Mouse (Mus musculus): ENCODE results near the gene Pigm. TPM values are rescaled to one million over a fixed set of nuclear protein-coding genes. Genes with fewer than 3 reads are reported as not detected.

Pigm gene
- total and polyA plus RNA-seq, 2 experiments from 2014 or later, result 2.7 to 14.7 TPM

- Histone ChIP-seq H3K9me3 (ENCODE audit: low read length) (no peaks in the 10 kb centered on the region), H3K36me3 (ENCODE audit: insufficient read depth, low read length) (no peaks in the 10 kb centered on the region), H3K27ac (no peak overlapping the region), H3K4me2 (ENCODE audit: low read depth, low read length) (no peak overlapping the region), H3K27me3 (ENCODE audit: insufficient read depth, low read length) (no peaks in the 10 kb centered on the region), H3K9ac (replicated peaks; ENCODE audit: low read length) (no peak overlapping the region), H3K4me3 (ENCODE audit: low read length) (no peak overlapping the region), H3K4me1 (ENCODE audit: insufficient read depth, low read length) (no peaks in the 10 kb centered on the region)
- no peak for ATAC-seq
- DNase-seq (ENCODE audit: low spot score), result no peak
- 79% methylated on average over 3 of the region's 3 CpGs for WGBS
- TF ChIP-seq CTCF (IDR thresholded peaks at IDR 0.05; ENCODE audit: low read depth), result no peak
Observed at GRCm38 (mm10) chr1:172418642-172419041, 42.3 kb downstream of the Pigm start.

- Histone ChIP-seq H3K27ac (no peak overlapping the region), H3K4me2 (ENCODE audit: low read depth, low read length) (no peak overlapping the region), H3K9me3 (ENCODE audit: low read length) (no peaks in the 10 kb centered on the region), H3K4me1 (ENCODE audit: insufficient read depth, low read length) (no peaks in the 10 kb centered on the region), H3K27me3 (ENCODE audit: insufficient read depth, low read length) (no peaks in the 10 kb centered on the region), H3K4me3 (ENCODE audit: low read length) (no peak overlapping the region), H3K9ac (replicated peaks; ENCODE audit: low read length) (no peak overlapping the region), H3K36me3 (ENCODE audit: insufficient read depth, low read length) (no peaks in the 10 kb centered on the region)
- DNase-seq (ENCODE audit: low spot score) (no peak), ATAC-seq (no peak)
- TF ChIP-seq CTCF (IDR thresholded peaks at IDR 0.05; ENCODE audit: low read depth), result no peak
- WGBS, result 90% methylated on average over 6 of the region's 6 CpGs
Observed at GRCm38 (mm10) chr1:172420181-172420580, 43.8 kb downstream of the Pigm start.

GRCm38 (mm10) chr1:172423393-172423792, 47.0 kb downstream of the Pigm start:
- Histone ChIP-seq H3K9me3 (ENCODE audit: low read length) (no peaks in the 10 kb centered on the region), H3K27me3 (ENCODE audit: insufficient read depth, low read length) (no peaks in the 10 kb centered on the region), H3K4me2 (ENCODE audit: low read depth, low read length) (no peak overlapping the region), H3K4me3 (ENCODE audit: low read length) (no peak overlapping the region), H3K27ac (no peak overlapping the region), H3K4me1 (ENCODE audit: insufficient read depth, low read length) (no peaks in the 10 kb centered on the region), H3K9ac (replicated peaks; ENCODE audit: low read length) (no peak overlapping the region), H3K36me3 (ENCODE audit: insufficient read depth, low read length) (no peaks in the 10 kb centered on the region)
- 68% methylated on average over 1 of the region's 1 CpGs for WGBS
- DNase-seq (ENCODE audit: low spot score) (no peak), ATAC-seq (no peak)
- no peak for TF ChIP-seq CTCF (IDR thresholded peaks at IDR 0.05; ENCODE audit: low read depth)

- H3K4me3 ChIP-seq (ENCODE audit: low read length), result no peak overlapping the region
- no peak for ATAC-seq
- no peak overlapping the region for H3K4me2 ChIP-seq (ENCODE audit: low read depth, low read length)
- H3K4me1 ChIP-seq (ENCODE audit: insufficient read depth, low read length), result no peaks in the 10 kb centered on the region
- H3K27ac ChIP-seq, result no peak overlapping the region
- H3K27me3 ChIP-seq (ENCODE audit: insufficient read depth, low read length), result no peaks in the 10 kb centered on the region
- H3K9me3 ChIP-seq (ENCODE audit: low read length), result no peaks in the 10 kb centered on the region
- 56% methylated on average over 1 of the region's 1 CpGs for WGBS
- no peak overlapping the region for H3K9ac ChIP-seq (replicated peaks; ENCODE audit: low read length)
- no peak for DNase-seq (ENCODE audit: low spot score)
- no peak for TF ChIP-seq CTCF (IDR thresholded peaks at IDR 0.05; ENCODE audit: low read depth)
- no peaks in the 10 kb centered on the region for H3K36me3 ChIP-seq (ENCODE audit: insufficient read depth, low read length)
Observed at GRCm38 (mm10) chr1:172426419-172426818, 50.1 kb downstream of the Pigm start.

- no peak for ATAC-seq
- Histone ChIP-seq H3K4me3 (ENCODE audit: low read length) (no peak overlapping the region), H3K27ac (no peak overlapping the region), H3K36me3 (ENCODE audit: insufficient read depth, low read length) (no peaks in the 10 kb centered on the region), H3K9ac (replicated peaks; ENCODE audit: low read length) (no peak overlapping the region), H3K9me3 (ENCODE audit: low read length) (no peaks in the 10 kb centered on the region), H3K4me2 (ENCODE audit: low read depth, low read length) (no peak overlapping the region), H3K4me1 (ENCODE audit: insufficient read depth, low read length) (no peaks in the 10 kb centered on the region), H3K27me3 (ENCODE audit: insufficient read depth, low read length) (no peaks in the 10 kb centered on the region)
- DNase-seq (ENCODE audit: low spot score), result no peak
- 88% methylated on average over 3 of the region's 3 CpGs for WGBS
- TF ChIP-seq CTCF (IDR thresholded peaks at IDR 0.05; ENCODE audit: low read depth), result no peak
Observed at GRCm38 (mm10) chr1:172427841-172428240, 51.5 kb downstream of the Pigm start.

GRCm38 (mm10) chr1:172428614-172429013, 52.3 kb downstream of the Pigm start:
- no peak overlapping the region for H3K4me3 ChIP-seq (ENCODE audit: low read length)
- TF ChIP-seq CTCF (IDR thresholded peaks at IDR 0.05; ENCODE audit: low read depth), result no peak
- H3K36me3 ChIP-seq (ENCODE audit: insufficient read depth, low read length), result no peaks in the 10 kb centered on the region
- DNase-seq (ENCODE audit: low spot score), result no peak
- no peak for ATAC-seq
- H3K27ac ChIP-seq, result no peak overlapping the region
- H3K9ac ChIP-seq (replicated peaks; ENCODE audit: low read length), result no peak overlapping the region
- WGBS, result 80% methylated on average over 1 of the region's 1 CpGs
- H3K9me3 ChIP-seq (ENCODE audit: low read length), result no peaks in the 10 kb centered on the region
- H3K27me3 ChIP-seq (ENCODE audit: insufficient read depth, low read length), result no peaks in the 10 kb centered on the region
- no peaks in the 10 kb centered on the region for H3K4me1 ChIP-seq (ENCODE audit: insufficient read depth, low read length)
- no peak overlapping the region for H3K4me2 ChIP-seq (ENCODE audit: low read depth, low read length)

- Histone ChIP-seq H3K9me3 (ENCODE audit: low read length) (no peaks in the 10 kb centered on the region), H3K9ac (replicated peaks; ENCODE audit: low read length) (no peak overlapping the region), H3K4me3 (ENCODE audit: low read length) (no peak overlapping the region), H3K4me1 (ENCODE audit: insufficient read depth, low read length) (no peaks in the 10 kb centered on the region), H3K27me3 (ENCODE audit: insufficient read depth, low read length) (no peaks in the 10 kb centered on the region), H3K36me3 (ENCODE audit: insufficient read depth, low read length) (no peaks in the 10 kb centered on the region), H3K4me2 (ENCODE audit: low read depth, low read length) (no peak overlapping the region), H3K27ac (no peak overlapping the region)
- no peak for TF ChIP-seq CTCF (IDR thresholded peaks at IDR 0.05; ENCODE audit: low read depth)
- DNase-seq (ENCODE audit: low spot score) (no peak), ATAC-seq (no peak)
- WGBS, result 57% methylated on average over 9 of the region's 9 CpGs
Observed at GRCm38 (mm10) chr1:172430731-172431220, 54.4 kb downstream of the Pigm start.
